Mouse (Mus musculus) forebrain, embryonic 16.5 days (tissue): ENCODE results near the gene Coq6. TPM values are rescaled to one million over a fixed set of nuclear protein-coding genes. Genes with fewer than 3 reads are reported as not detected.
A peak's percentile ranks its signal among the peaks of the same experiment; 100 is the strongest.
"Not testable (repeated sequence)": the region's sequence is repeated elsewhere in the genome, so short reads cannot be mapped to it uniquely, and the experiment has no call there.

ENCODE experiments used
- ATAC-seq: fragments of 200-750 bp; cut with Nextera tagmentation; 2 replicates; pipeline ENCODE4 v1.8.0; 2017; ENCODE audit warnings: mild to moderate bottlenecking, moderate library complexity
- H3K27ac ChIP-seq: fragments of 300-500 bp; sonication (generic); 2 replicates; pipeline ENCODE4 v1.5.1; 2014; ENCODE audit warnings: low read length, control low read depth
- H3K27me3 ChIP-seq: fragments of 300-500 bp; sonication (generic); replicated peaks from 2 replicates; pipeline ENCODE4 v1.6.1; 2014; ENCODE audit warnings: low read length; ENCODE audit not compliant: control insufficient read depth, insufficient read depth
- H3K36me3 ChIP-seq: fragments of 300-500 bp; sonication (generic); 2 replicates; pipeline ENCODE4 v1.6.1; 2014; ENCODE audit not compliant: control insufficient read depth, insufficient read depth
- H3K4me1 ChIP-seq: fragments of 300-500 bp; sonication (generic); replicated peaks from 2 replicates; pipeline ENCODE4 v1.6.1; 2014; ENCODE audit warnings: low read length; ENCODE audit not compliant: control insufficient read depth, insufficient read depth
- H3K4me2 ChIP-seq: fragments of 300-500 bp; sonication (generic); 2 replicates; pipeline ENCODE4 v1.6.1; 2014; ENCODE audit warnings: mild to moderate bottlenecking, low read length, control low read depth
- H3K4me3 ChIP-seq: fragments of 300-500 bp; sonication (generic); replicated peaks from 2 replicates; pipeline ENCODE4 v1.5.1; 2014; ENCODE audit warnings: mild to moderate bottlenecking, low read length, control low read depth
- H3K9ac ChIP-seq: fragments of 300-500 bp; sonication (generic); replicated peaks from 2 replicates; pipeline ENCODE4 v1.6.1; 2014; ENCODE audit warnings: low read depth, low read length, control low read depth
- H3K9me3 ChIP-seq: fragments of 300-500 bp; sonication (generic); 2 replicates; pipeline ENCODE4 v1.6.1; 2016; ENCODE audit warnings: low read length; ENCODE audit not compliant: control insufficient read depth
- WGBS: fragments of 180-500 bp; shearing (Covaris S2); extraction: QIAGEN DNeasy Blood & Tissue Kit; methylation state at CpG from one replicate; pipeline ENCODE4 v1.1.7; 2014; 5-methylcytosine and 5-hydroxymethylcytosine counted together
- polyA plus RNA-seq: library from polyadenylated mRNA; unstranded; fragments of >200 nt; fragmentation: Nextera tagmentation; extraction: Ambion mirVana; gene quantifications from 2 replicates; pipeline ENCODE4 v1.2.1, GENCODE M21; 2015

Coq6 gene
- polyA plus RNA-seq: 49.1 and 49.9 TPM in 2 replicates

DNA sequence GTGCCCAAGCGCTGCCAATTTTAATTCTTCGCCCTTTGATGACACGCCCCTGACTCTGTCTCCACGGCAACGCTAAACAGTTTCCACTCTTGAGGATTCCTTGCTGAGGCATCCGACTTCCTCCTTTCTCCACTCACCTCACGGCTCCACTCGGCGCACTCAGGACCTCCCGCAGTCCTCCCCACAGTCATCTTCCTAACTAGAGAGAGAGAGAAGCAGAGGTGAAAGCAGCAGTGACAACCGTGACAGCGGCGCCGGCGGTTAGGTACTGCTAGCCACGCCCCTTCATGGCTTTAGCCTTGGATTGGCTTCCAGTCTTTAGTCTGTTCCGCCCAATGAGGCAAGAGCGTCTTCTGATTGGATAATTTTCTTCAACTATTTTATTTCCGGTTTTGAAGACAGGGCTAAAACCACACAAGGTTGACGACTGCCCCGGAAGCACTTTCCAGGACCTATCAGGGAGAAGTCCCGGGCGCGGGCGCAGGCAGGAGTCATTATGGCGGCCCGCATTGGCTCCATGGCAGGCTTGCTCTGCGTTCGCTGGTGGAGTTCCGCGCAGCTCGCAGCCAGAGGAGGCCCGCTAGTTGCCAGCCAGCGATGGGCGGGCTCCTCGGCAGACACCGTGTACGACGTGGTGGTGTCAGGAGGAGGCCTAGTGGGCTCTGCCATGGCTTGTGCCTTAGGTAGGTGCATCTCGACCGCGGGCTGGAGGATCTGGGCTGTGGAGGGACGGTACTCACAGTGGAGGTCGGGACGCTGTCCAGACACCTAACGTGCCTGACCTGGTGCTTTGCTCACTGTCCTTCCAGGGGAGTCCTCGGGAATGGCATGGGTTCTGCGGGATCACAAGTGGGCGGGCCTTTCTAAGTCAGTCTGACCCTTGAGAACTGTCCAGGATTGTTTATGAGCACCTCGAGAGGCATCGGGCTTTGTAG is at the start of gene Coq6, which contains the start of gene Fam161b:
Coq6 (plus strand) TSS at position 103 of the 935 bp plus-strand sequence.
Fam161b (minus strand) TSS at position 279 of the 935 bp plus-strand sequence.
- peak; percentile 99 for ATAC-seq
- no peaks in the 10 kb centered on the region for H3K27me3 ChIP-seq
- WGBS: under 1% methylated on average over 51 of the region's 51 CpGs
- peak within 1 kb of the TSS; percentile 95 for H3K9ac ChIP-seq
- H3K4me2 ChIP-seq: peak within 1 kb of the TSS; percentile 93
- no peaks in the 10 kb centered on the region for H3K9me3 ChIP-seq
- H3K36me3 ChIP-seq: peaks cover 6% of the 10 kb centered on the region
- peak within 1 kb of the TSS; percentile 100 for H3K4me3 ChIP-seq
- peaks cover 17% of the 10 kb centered on the region for H3K4me1 ChIP-seq
- peak within 1 kb of the TSS; percentile 58; the same call in 1 of the 2 replicates for H3K27ac ChIP-seq

DNA sequence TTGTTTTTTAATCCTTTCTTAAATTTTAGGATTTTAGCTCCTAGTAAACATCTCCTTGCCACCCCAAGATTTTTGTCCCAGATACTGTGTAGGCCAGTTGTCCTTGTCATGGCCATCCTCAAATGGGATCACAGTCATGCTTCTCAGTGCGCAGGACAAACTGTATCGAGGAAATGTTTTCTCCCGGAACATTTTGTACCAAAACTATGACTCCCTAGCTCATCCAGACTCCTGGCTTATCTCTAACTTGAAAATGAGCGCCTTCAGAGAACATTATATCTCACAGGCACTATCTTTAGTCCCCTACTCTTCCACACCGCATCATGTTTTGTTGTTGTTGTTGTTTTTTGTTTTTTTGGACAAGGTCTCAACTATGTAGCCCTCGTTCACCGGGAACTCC is 45.5 kb upstream of the Coq6 start:
- H3K27me3 ChIP-seq: no peaks in the 10 kb centered on the region
- no peak overlapping the region for H3K27ac ChIP-seq
- WGBS: 43% methylated on average over 7 of the region's 7 CpGs
- peak overlapping the region; percentile 86 for H3K9ac ChIP-seq
- peak overlapping the region; percentile 62 for H3K4me2 ChIP-seq
- peaks cover 17% of the 10 kb centered on the region for H3K4me1 ChIP-seq
- no peak for ATAC-seq
- no peaks in the 10 kb centered on the region; the same call in 1 of the 2 replicates for H3K36me3 ChIP-seq
- H3K4me3 ChIP-seq: peak overlapping the region; percentile 91
- no peaks in the 10 kb centered on the region for H3K9me3 ChIP-seq

DNA sequence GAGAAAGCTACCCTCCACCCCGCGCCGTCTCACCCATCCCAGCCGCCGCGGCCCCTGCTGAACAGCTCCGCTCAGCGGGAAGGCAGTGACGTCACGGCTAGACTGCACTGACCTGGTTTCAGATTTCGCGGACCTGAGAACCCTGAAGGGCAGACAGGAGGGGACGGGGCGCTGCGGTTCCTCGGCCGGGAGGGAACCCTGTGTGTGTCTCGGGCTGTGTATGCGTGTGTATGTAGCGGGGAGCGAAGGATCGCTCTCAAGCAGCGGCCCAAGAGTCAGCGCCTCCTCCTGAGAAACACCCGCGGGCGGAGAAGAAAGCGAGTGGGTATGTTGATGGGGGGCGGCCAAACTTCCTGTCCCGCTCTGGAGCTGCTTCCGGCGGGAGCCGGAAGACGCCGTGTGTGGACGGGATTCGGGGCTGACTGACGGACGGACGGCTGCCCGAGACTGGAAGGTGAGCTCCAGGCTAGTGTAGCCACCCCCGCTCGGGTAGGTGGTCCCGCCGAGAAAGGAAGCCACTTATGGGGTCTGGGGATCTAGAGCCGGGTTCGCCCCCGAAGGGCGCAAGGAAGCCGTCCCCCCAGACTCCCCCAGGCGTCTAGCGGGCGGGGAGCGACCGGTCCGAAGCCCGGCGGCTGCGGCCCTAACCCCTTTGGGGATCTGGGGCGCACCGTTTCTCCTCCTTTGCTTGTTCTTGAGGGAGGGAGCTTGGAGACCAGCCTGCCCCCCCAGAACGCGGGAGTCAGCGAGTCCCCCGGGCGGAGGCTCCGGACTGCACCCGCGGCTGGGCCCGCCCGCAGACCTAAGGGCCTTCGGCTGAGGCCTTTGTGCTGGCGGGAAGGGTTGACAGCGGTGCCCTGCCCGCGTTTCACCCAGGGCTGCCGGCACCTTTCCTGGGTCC is 44.5 kb upstream of the Coq6 start, which contains the start of gene Zfp410:
Zfp410 (plus strand) TSS at position 132 of the 901 bp plus-strand sequence.
- peak; percentile 97 for ATAC-seq
- Histone ChIP-seq H3K9me3 (no peaks in the 10 kb centered on the region), H3K27ac (peak within 1 kb of the TSS; percentile 95), H3K4me1 (peaks cover 17% of the 10 kb centered on the region), H3K4me3 (peak within 1 kb of the TSS; percentile 91), H3K9ac (peak within 1 kb of the TSS; percentile 86), H3K36me3 (no peaks in the 10 kb centered on the region; the same call in 1 of the 2 replicates), H3K4me2 (peak within 1 kb of the TSS; percentile 63), H3K27me3 (no peaks in the 10 kb centered on the region)
- under 1% methylated on average over 77 of the region's 77 CpGs for WGBS

DNA sequence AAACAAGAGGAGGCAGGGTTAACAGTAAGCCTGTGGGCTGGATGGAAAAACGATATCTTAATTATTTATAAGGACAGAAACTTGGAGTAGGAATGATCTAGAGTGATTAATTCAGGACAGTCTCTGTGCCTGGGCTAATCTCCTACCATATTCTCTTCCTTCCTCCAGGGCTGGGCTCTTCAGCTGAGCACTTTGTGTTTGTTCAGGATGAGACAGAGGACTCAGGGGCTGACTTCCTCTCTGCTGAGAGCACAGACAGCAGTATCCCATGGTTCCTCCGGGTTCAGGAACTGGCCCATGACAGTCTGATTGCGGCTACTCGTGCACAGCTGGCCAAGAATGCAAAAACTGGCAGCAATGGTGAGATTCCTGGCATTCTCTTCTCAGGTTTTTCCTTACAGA is 34.3 kb upstream of the Coq6 start:
- no peaks in the 10 kb centered on the region for H3K9me3 ChIP-seq
- WGBS: 89% methylated on average over 4 of the region's 4 CpGs
- ATAC-seq: no peak
- no peak overlapping the region for H3K4me3 ChIP-seq
- H3K36me3 ChIP-seq: peaks cover 28% of the 10 kb centered on the region
- no peak overlapping the region for H3K4me2 ChIP-seq
- H3K27ac ChIP-seq: no peak overlapping the region
- H3K9ac ChIP-seq: no peak overlapping the region
- no peaks in the 10 kb centered on the region for H3K4me1 ChIP-seq
- H3K27me3 ChIP-seq: no peaks in the 10 kb centered on the region

DNA sequence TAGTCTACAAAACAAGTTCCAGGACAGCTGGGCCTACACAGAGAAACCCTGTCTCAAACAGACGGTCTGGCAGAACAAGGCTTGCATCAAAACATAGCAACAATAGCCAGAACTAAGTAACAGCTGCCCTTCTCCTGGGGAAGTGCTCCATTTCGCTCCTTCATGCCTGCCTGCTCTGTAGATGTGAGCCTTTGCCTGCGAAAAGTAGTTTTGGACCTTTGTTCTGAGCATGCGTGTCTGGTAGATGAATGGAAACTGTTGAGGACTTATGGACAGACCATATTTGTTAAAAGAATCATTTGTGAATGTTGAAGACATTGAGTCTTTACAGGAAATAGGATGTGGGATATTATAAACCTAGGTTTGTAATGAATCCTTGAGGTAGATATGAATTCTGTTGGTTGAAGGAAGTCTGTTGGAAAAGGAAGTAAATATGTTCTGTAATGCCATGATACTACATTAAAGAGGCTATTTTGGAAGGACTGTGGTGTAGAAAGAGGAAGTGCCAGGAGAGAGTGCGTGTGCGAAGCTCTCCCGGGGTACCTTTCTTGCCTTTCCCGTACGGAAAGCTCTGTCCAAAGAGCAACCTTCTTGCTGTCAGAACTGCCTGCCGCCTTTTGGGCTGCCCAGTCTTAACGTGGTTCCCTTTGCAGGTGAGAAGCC is 24.4 kb upstream of the Coq6 start:
- WGBS: 91% methylated on average over 11 of the region's 11 CpGs
- no peak for ATAC-seq
- no peak overlapping the region for H3K9ac ChIP-seq
- H3K9me3 ChIP-seq: no peaks in the 10 kb centered on the region
- no peaks in the 10 kb centered on the region for H3K4me1 ChIP-seq
- H3K4me3 ChIP-seq: no peak overlapping the region
- H3K27ac ChIP-seq: no peak overlapping the region
- peaks cover 36% of the 10 kb centered on the region for H3K36me3 ChIP-seq
- no peak overlapping the region for H3K4me2 ChIP-seq
- H3K27me3 ChIP-seq: no peaks in the 10 kb centered on the region

DNA sequence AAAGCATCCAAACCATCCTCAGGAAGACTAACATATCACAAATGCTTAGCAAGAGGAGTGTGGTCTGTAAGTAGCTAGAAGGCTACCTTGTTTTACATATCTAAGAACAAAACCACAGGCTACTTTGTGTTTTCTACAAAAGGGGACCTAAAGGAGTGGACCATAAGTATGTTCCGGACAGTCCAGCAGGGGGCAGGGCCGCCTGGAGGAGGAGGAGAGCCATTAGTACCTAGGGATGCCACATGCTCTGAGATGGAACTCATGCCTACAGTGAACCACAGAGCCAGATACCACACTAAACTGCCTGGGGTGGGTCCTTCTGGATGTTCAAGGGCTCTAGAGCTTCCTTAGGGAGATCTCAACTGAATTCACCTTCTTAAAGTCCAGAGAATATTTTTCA is 14.3 kb upstream of the Coq6 start:
- Histone ChIP-seq H3K27me3 (no peaks in the 10 kb centered on the region), H3K4me3 (no peak overlapping the region), H3K9ac (no peak overlapping the region), H3K4me2 (no peak overlapping the region), H3K27ac (no peak overlapping the region), H3K9me3 (no peaks in the 10 kb centered on the region), H3K36me3 (peaks cover 29% of the 10 kb centered on the region), H3K4me1 (no peaks in the 10 kb centered on the region)
- 36% methylated on average over 2 of the region's 2 CpGs for WGBS
- no peak for ATAC-seq

DNA sequence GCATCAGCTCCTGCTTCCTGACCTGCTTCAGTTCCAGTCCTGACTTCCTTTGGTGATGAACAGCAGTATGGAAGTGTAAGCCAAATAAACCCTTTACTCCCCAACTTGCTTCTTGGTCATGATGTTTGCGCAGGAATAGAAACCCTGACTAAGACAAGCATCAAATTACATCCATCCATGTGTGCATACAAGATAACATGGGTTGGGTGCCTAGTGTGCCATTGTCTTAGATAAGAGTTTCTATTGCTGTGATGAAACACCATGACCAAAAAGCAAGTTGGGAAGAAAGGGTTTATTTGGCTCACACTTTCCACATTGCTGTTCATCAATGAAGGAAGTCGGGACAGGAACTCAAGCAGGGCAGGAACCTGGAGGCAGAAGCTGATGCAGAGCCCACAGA is 2.8 kb upstream of the Coq6 start:
- not testable (repeated sequence) for H3K27ac ChIP-seq, H3K4me2 ChIP-seq, H3K36me3 ChIP-seq, ATAC-seq, H3K27me3 ChIP-seq, H3K4me3 ChIP-seq, H3K9me3 ChIP-seq, H3K9ac ChIP-seq
- 87% methylated on average over 2 of the region's 2 CpGs for WGBS
- H3K4me1 ChIP-seq: peaks cover 17% of the 10 kb centered on the region

DNA sequence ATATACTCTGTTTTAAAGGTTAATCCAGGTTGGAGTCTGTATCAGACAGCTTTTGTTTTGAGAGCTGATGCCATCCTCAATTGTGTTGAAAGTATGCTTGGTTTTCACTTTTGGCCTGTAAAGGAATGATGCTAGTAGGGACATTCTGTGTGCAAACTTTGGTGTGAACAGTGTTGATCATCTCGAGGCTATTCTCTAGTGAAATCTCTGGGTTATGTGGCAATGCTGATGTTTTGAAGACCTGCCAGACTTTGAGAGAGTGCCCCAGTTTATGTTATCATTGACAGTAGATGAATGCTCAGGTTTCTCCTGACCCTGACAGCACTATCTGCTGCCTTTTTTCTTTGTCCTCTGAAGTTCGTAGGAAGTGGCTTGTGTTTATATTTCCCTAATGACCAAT is 1.4 kb downstream of the Coq6 start:
- WGBS: 76% methylated on average over 2 of the region's 2 CpGs
- no peaks in the 10 kb centered on the region for H3K27me3 ChIP-seq
- ATAC-seq: no peak

More for the DNA sequence above, 1.4 kb downstream of the Coq6 start:
- Histone ChIP-seq H3K9ac (no peak overlapping the region), H3K36me3 (peaks cover 8% of the 10 kb centered on the region), H3K4me2 (peak overlapping the region; percentile 93), H3K4me1 (peaks cover 17% of the 10 kb centered on the region), H3K27ac (no peak overlapping the region), H3K4me3 (no peak overlapping the region), H3K9me3 (no peaks in the 10 kb centered on the region)
